Mouse (Mus musculus): ENCODE data around the gene Gm21518. TPM values are rescaled to one million over a fixed set of nuclear protein-coding genes. Genes with fewer than 3 reads are reported as not detected.
"Not testable (repeated sequence)": the region's sequence is repeated elsewhere in the genome, so short reads cannot be mapped to it uniquely, and the experiment has no call there.

Gm21518 gene
- not detected in 2 replicates for polyA plus RNA-seq (2015; fragmentation: Nextera tagmentation; extraction: Ambion mirVana)

- no CpG with 5 or more reads among the region's 6 CpGs for WGBS
- H3K9ac ChIP-seq (replicated peaks); H3K4me2 ChIP-seq (replicated peaks); H3K9me3 ChIP-seq; H3K36me3 ChIP-seq; H3K27me3 ChIP-seq; H3K4me1 ChIP-seq; H3K4me3 ChIP-seq; H3K27ac ChIP-seq (replicated peaks); ATAC-seq (replicated peaks): not testable (repeated sequence)
Measured at GRCm38 (mm10) chrY:62190566-62190965, at the start of gene Gm21518. TSS of gene Gm21518 (plus strand) at chrY:62190866.

All from forebrain, embryonic 15.5 days (tissue).